8 mouse cellular contexts compared by ENCODE assay signal in genomic region chr2:4517553-4518125, GRCm38 (mm10).
DNase-seq lines count a peak whose midpoint lies in the region; ATAC-seq and TF ChIP-seq lines count a peak whose summit lies in the region.

No protein-coding gene starts in this region.

- H3K36me3 ChIP-seq in intestine, embryonic 14.5 days (ENCODE audit: control insufficient read depth, insufficient read depth, low read length), result 0 out of 2 replicates have a peak, but pooled peaks cover 6% of the 10 kb centered on the region
- no peaks in the 10 kb centered on the region for H3K36me3 ChIP-seq in liver, postnatal 0 days (replicated peaks; ENCODE audit: insufficient read depth, low read length)
- 0 out of 2 replicates have a peak, but pooled peaks cover 5% of the 10 kb centered on the region for H3K36me3 ChIP-seq in neural tube, embryonic 15.5 days

- no peak for TF ChIP-seq CTCF in liver, postnatal 0 days (IDR thresholded peaks at IDR 0.05; ENCODE audit: low read depth)

- 17% methylated on average over 7 of the region's 7 CpGs for whole genome bisulfite sequencing in intestine, embryonic 14.5 days
- WGBS in liver, postnatal 0 days (ENCODE audit: insufficient replicate concordance), result 33% methylated on average over 7 of the region's 7 CpGs
- 54% methylated on average over 7 of the region's 7 CpGs for WGBS in neural tube, embryonic 15.5 days

- no peaks in the 10 kb centered on the region for H3K9me3 ChIP-seq in intestine, embryonic 14.5 days (ENCODE audit: control insufficient read depth, low read length)
- H3K9me3 ChIP-seq in liver, postnatal 0 days (ENCODE audit: low read length), result no peaks in the 10 kb centered on the region
- H3K9me3 ChIP-seq in neural tube, embryonic 15.5 days (replicated peaks), result no peaks in the 10 kb centered on the region

- DNase-seq in Muller cell, postnatal 12 days (ENCODE audit: inconsistent ontology term), result peak; percentile 71
- DNase-seq in embryo, embryonic 10.5 days (ENCODE audit: low spot score), result peak; percentile 44
- peak; percentile 83 to 92 for DNase-seq in heart, adult 18-20 months
- peak; percentile 69 for DNase-seq in intestine, embryonic 14.5 days (ENCODE audit: low spot score)
- no peak for DNase-seq in liver, postnatal 0 days
- no peak for DNase-seq in right cerebral cortex, postnatal 25 days
- DNase-seq in thymus, postnatal 25 days, result no peak

- TF ChIP-seq EP300 in liver, postnatal 0 days (IDR thresholded peaks at IDR 0.05; ENCODE audit: low read depth), result no peak

- H3K9ac ChIP-seq in intestine, embryonic 14.5 days (ENCODE audit: low read length), result no peak overlapping the region
- no peak overlapping the region for H3K9ac ChIP-seq in liver, postnatal 0 days (replicated peaks)
- H3K9ac ChIP-seq in neural tube, embryonic 15.5 days (replicated peaks), result no peak overlapping the region

- no peaks in the 10 kb centered on the region for H3K27me3 ChIP-seq in intestine, embryonic 14.5 days (replicated peaks; ENCODE audit: control insufficient read depth, insufficient read depth, low read length)
- no peaks in the 10 kb centered on the region for H3K27me3 ChIP-seq in liver, postnatal 0 days (ENCODE audit: insufficient read depth, low read length)
- no peaks in the 10 kb centered on the region for H3K27me3 ChIP-seq in neural tube, embryonic 15.5 days (replicated peaks)

- peak overlapping the region; percentile 85 for H3K27ac ChIP-seq in intestine, embryonic 14.5 days (ENCODE audit: low read depth)
- H3K27ac ChIP-seq in liver, postnatal 0 days (ENCODE audit: low read depth), result no peak overlapping the region
- peak overlapping the region; percentile 48 for H3K27ac ChIP-seq in neural tube, embryonic 15.5 days (replicated peaks)

- 0 out of 2 replicates have a peak overlapping the region, but pooled peaks have one; percentile 9 for H3K4me2 ChIP-seq in intestine, embryonic 14.5 days (ENCODE audit: low read length)
- H3K4me2 ChIP-seq in liver, postnatal 0 days (ENCODE audit: low read depth, low read length), result peak overlapping the region; percentile 7; the same call in 1 of the 2 replicates
- no peak overlapping the region for H3K4me2 ChIP-seq in neural tube, embryonic 15.5 days

- ATAC-seq in intestine, embryonic 14.5 days (replicated peaks; ENCODE audit: low FRiP score, low TSS enrichment, low read depth), result peak; percentile 83
- ATAC-seq in liver, postnatal 0 days, result peak; percentile 44
- ATAC-seq in neural tube, embryonic 15.5 days (ENCODE audit: low FRiP score), result peak; percentile 40; the same call in 1 of the 2 replicates

- no peak overlapping the region for H3K4me3 ChIP-seq in intestine, embryonic 14.5 days (ENCODE audit: low read depth, low read length)
- no peak overlapping the region for H3K4me3 ChIP-seq in liver, postnatal 0 days (ENCODE audit: low read depth, low read length)
- no peak overlapping the region for H3K4me3 ChIP-seq in neural tube, embryonic 15.5 days (replicated peaks)

- H3K4me1 ChIP-seq in intestine, embryonic 14.5 days (replicated peaks; ENCODE audit: control insufficient read depth, insufficient read depth, low read length), result peaks cover 18% of the 10 kb centered on the region
- H3K4me1 ChIP-seq in liver, postnatal 0 days (ENCODE audit: insufficient read depth), result peaks cover 7% of the 10 kb centered on the region; the same call in 1 of the 2 replicates
- peaks cover 13% of the 10 kb centered on the region; the same call in 1 of the 2 replicates for H3K4me1 ChIP-seq in neural tube, embryonic 15.5 days

Comparison
In these comparisons a context has a peak if more than half of its experiments do, and no peak if none do; other contexts are left out.
1. DNase-seq: peak in Muller cell, postnatal 12 days (single experiment), embryo, embryonic 10.5 days (single experiment), heart, adult 18-20 months (2 of 2) and intestine, embryonic 14.5 days (single experiment); none in liver, postnatal 0 days (single experiment), right cerebral cortex, postnatal 25 days (single experiment) and thymus, postnatal 25 days (single experiment).
2. Peak in every context shown above with its lines, with median percentiles within 50 percentile points of each other: ATAC-seq.